Mouse (Mus musculus): ENCODE data around the gene Pus7. TPM values are rescaled to one million over a fixed set of nuclear protein-coding genes. Genes with fewer than 3 reads are reported as not detected.
"Not testable (repeated sequence)": the region's sequence is repeated elsewhere in the genome, so short reads cannot be mapped to it uniquely, and the experiment has no call there.

Pus7 gene
- total RNA-seq, 2 experiments from 2014 or later = 42.9 to 45.5 TPM

DNA sequence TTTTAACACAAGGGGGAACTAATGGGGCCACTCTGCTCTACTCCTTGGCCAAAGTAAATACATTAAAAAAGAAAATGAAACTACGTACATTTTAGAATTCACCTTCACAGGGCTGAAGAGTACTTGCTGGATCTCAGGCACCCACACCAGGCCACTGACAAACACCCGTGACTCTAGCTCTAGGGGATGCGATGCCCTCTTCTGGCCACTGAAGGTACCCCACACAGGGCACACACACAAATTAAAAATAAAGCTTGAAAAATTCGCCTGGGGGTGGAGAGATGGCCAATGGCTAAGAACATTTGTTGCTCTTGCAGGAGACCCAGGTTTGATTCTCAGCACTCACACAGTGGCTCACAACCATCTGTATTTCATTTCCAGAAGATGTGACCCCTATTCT is 27.1 kb downstream of the Pus7 start:
- 0 out of 2 replicates have a peak, but pooled peaks have one; percentile 27 for ATAC-seq (replicated peaks; ENCODE audit: poor library complexity)

GRCm38 (mm10) chr5:23755591-23755990 is 27.9 kb downstream of the Pus7 start:
- no peak for ATAC-seq (replicated peaks; ENCODE audit: poor library complexity)

- no peak for ATAC-seq (replicated peaks; ENCODE audit: poor library complexity)
Measured at GRCm38 (mm10) chr5:23749882-23750281, 33.6 kb downstream of the Pus7 start.

DNA sequence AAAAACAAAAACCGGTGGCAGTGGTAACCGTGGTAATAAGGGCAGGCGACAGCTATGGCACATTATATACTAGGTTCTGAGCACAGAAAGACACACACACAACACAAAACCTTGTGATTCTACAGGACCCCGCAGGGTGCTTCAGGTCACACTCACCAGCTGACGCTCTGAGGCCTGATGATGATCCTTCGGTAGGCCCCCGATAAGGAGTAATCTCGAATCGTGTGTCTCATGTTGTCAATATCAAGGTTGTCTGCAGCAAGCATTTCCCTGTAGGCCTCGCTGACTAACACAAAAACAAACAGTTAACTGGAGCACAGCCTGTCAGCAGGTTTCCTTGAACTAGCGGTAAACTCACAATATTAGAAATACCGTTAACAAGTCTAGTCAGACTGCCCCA is 40.2 kb downstream of the Pus7 start:
- ATAC-seq (replicated peaks; ENCODE audit: poor library complexity) = no peak

DNA sequence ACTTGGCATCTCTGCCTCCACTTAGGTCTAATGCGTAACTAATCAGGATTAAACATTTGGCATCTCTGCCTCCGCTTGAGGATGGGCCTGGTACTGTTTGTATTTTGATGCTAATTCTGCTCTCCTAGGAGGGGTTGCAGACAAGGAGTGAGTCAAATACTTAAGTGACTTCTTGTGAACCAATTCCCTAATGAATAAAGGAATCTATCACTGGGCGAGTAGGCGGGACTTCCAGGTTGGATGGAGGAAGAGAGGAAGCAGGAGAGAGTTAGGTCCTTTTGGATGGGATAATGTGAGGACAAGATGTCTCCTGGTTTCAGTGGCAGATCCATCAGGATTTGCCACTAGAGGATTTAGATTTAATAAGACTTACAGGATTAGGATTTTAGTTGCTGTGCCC is 46.4 kb downstream of the Pus7 start:
- no peak for ATAC-seq (replicated peaks; ENCODE audit: poor library complexity)

GRCm38 (mm10) chr5:23736366-23736765 is 47.1 kb downstream of the Pus7 start:
- ATAC-seq (replicated peaks; ENCODE audit: poor library complexity) = no peak

DNA sequence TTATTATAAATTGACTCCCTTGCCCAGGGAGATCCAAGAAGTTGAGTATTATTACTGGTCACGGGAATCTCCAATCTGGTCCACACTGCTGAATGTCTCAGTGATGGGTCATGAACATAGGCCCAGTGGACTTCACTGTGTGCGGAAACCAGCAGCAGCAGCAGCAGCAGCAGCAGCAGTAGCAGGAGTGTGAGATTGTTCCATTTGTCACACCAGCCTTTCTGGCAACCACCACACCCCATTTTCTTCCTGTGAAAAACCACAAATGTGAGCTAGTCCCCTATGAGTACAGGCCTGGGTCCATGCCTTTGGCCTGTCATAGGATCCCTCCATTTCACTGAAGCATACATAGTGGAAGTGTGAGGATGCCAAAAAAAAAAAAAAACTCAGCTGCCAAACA is 61.6 kb downstream of the Pus7 start:
- no peak for ATAC-seq (replicated peaks; ENCODE audit: poor library complexity)

DNA sequence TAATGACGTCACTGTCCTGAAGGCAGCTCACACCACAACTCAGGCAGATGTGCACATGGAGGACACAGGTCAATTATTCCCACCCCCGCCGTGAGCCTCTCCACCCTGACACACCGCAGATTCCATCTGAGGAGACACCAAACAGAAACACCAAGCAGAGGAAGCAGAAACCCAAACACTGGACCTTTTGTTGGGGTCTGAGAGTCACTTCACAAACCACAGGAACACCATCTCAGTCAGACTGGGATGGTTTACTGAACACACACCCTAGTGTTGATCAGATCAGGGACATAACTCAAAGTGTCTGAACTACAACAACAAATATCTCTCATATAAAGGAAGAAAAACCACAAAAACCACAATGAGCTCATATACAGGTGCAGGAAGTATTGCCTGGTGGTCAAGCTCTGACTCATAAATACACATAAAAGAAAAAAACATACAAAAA is 64.6 kb downstream of the Pus7 start:
- ATAC-seq (replicated peaks; ENCODE audit: poor library complexity) = peak; percentile 33

- ATAC-seq (replicated peaks; ENCODE audit: poor library complexity) = peak; percentile 30; the same call in 1 of the 2 replicates
Measured at GRCm38 (mm10) chr5:23718182-23718534, 65.4 kb downstream of the Pus7 start.

GRCm38 (mm10) chr5:23717469-23718181 is 65.9 kb downstream of the Pus7 start:
- peak; percentile 29; the same call in 1 of the 2 replicates for ATAC-seq (replicated peaks; ENCODE audit: poor library complexity)

GRCm38 (mm10) chr5:23713401-23714335 is 69.8 kb downstream of the Pus7 start:
- ATAC-seq (replicated peaks; ENCODE audit: poor library complexity) = no peak

- peak; percentile 96 for ATAC-seq (replicated peaks; ENCODE audit: poor library complexity)
Measured at GRCm38 (mm10) chr5:23712130-23713001, 71.1 kb downstream of the Pus7 start.

GRCm38 (mm10) chr5:23711671-23712129 is 71.8 kb downstream of the Pus7 start:
- 0 out of 2 replicates have a peak, but pooled peaks have one; percentile 2 for ATAC-seq (replicated peaks; ENCODE audit: poor library complexity)

GRCm38 (mm10) chr5:23711244-23711643 is 72.3 kb downstream of the Pus7 start:
- ATAC-seq (replicated peaks; ENCODE audit: poor library complexity) = no peak

- no peak for ATAC-seq (replicated peaks; ENCODE audit: poor library complexity)
Measured at GRCm38 (mm10) chr5:23709661-23710060, 73.8 kb downstream of the Pus7 start.

DNA sequence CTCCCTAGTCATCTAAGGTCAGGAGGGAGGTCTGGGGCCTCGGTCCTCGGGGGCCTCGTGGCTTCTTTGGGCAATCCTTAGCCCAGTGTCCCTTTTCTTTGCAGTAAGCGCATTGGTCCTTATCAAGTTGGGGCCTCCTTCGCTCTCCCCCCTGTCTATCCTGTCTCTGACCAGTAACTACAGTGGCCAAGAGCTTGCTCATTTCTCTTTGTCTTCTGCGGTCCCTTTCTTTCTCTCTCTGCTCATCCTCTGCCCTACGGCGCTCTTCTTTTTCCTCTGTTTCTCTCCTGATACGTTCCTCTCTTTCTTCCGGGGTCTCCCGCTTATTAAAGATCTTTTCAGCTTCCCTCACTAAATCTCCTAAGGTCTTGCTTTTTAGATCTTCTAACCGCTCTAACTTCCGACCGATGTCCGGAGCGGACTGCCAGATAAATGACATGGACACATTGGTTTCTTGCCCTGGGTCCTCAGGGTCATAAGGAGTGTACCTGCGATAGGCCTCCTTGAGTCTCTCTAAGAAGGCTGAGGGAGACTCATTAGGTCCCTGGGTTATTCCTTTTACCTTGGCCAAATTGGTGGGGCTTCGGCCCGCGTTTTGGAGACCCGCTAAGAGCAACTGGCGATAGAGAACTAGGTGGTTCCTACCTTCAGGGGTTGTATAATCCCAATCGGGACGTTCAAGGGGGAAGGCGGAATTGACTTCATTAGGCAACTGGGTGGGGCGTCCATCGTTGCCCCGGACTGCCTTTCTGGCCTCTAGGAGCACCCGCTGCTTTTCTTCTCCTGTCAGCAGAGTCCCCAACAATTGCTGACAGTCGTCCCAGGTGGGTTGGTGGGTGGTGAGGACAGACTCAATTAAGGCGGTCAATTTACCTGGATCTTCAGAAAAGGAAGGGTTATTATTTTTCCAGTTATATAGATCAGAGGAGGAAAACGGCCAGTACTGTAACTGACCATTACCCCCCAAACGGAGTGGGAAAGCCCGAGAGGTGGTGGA is 76.6 kb downstream of the Pus7 start:
- not testable (repeated sequence) for ATAC-seq (replicated peaks; ENCODE audit: poor library complexity)

- no peak for ATAC-seq (replicated peaks; ENCODE audit: poor library complexity)
Measured at GRCm38 (mm10) chr5:23697457-23697856, 86.1 kb downstream of the Pus7 start.

Measured in megakaryocyte progenitor cell, adult 5-6 weeks (primary cell).